Mouse (Mus musculus) MEL (cell line): ENCODE results near the gene Ncln. TPM values are rescaled to one million over a fixed set of nuclear protein-coding genes. Genes with fewer than 3 reads are reported as not detected.

Experiments
- DNase-seq: peaks from one replicate; pipeline ENCODE4 v3.0.0; 2011; ENCODE audit warnings: low read depth, low spot score
- H3K27ac ChIP-seq: 2 replicates; pipeline ENCODE4 v1.5.1; 2012; ENCODE audit warnings: low read depth, mild to moderate bottlenecking, control low read depth, low read length, moderate library complexity; ENCODE audit not compliant: control insufficient read depth
- H3K27me3 ChIP-seq, 2 experiments: fragments of 150-350 bp in 1 of 2; sonication (generic) in 1 of 2; 2 replicates each; pipeline ENCODE4 v1.6.1; 2012; ENCODE audit warnings: low read length in 2 of 2, mild to moderate bottlenecking in 2 of 2, improper control_type of control experiment in 1 of 2, moderate library complexity in 1 of 2; ENCODE audit not compliant: insufficient read depth in 2 of 2, control insufficient read depth in 1 of 2
- H3K36me3 ChIP-seq, 2 experiments: 2 replicates each; pipeline ENCODE4 v1.6.1; 2012 to 2014; ENCODE audit warnings: low read length in 2 of 2, improper control_type of control experiment in 1 of 2, inconsistent platforms in 1 of 2, mild to moderate bottlenecking in 1 of 2; ENCODE audit not compliant: insufficient read depth in 2 of 2, control insufficient read depth in 1 of 2
- H3K4me1 ChIP-seq, 2 experiments: fragments of 150-350 bp in 1 of 2; sonication (generic) in 1 of 2; 2 replicates each; pipeline ENCODE4 v1.6.1; 2012; ENCODE audit warnings: low read length in 2 of 2, improper control_type of control experiment in 1 of 2, mild to moderate bottlenecking in 1 of 2; ENCODE audit not compliant: insufficient read depth in 2 of 2, control insufficient read depth in 1 of 2
- H3K4me3 ChIP-seq, 2 experiments: fragments of 150-350 bp in 1 of 2; sonication (generic) in 1 of 2; 2 replicates each; pipeline ENCODE4 v1.5.1; 2012; ENCODE audit warnings: low read depth in 2 of 2, low read length in 2 of 2, mild to moderate bottlenecking in 2 of 2, moderate library complexity in 2 of 2, control low read depth in 1 of 2, improper control_type of control experiment in 1 of 2; ENCODE audit not compliant: control insufficient read depth in 1 of 2, insufficient read depth in 1 of 2
- H3K79me2 ChIP-seq: 2 replicates; pipeline ENCODE4 v1.6.1; 2012; ENCODE audit warnings: mild to moderate bottlenecking, low read length, moderate library complexity; ENCODE audit not compliant: control insufficient read depth, poor library complexity, insufficient read depth
- H3K9ac ChIP-seq: 2 replicates; pipeline ENCODE4 v1.6.1; 2012; ENCODE audit warnings: low read depth, mild to moderate bottlenecking, control low read depth, low read length, moderate library complexity; ENCODE audit not compliant: control insufficient read depth, poor library complexity, severe bottlenecking
- H3K9me3 ChIP-seq: fragments of 150-350 bp; sonication (generic); replicated peaks from 2 replicates; pipeline ENCODE4 v1.6.1; 2012; ENCODE audit warnings: mild to moderate bottlenecking, low read length, improper control_type of control experiment, moderate library complexity; ENCODE audit not compliant: insufficient read depth
- CTCF ChIP-seq, 3 experiments: IDR thresholded peaks in 2 of 3; conservative IDR thresholded peaks in 1 of 3; 2 replicates each; pipeline ENCODE4 v1.5.1; 2011 to 2012; ENCODE audit warnings: low read length in 3 of 3, low read depth in 2 of 3, mild to moderate bottlenecking in 2 of 3, improper control_type of control experiment in 1 of 3, inconsistent platforms in 1 of 3, mixed read lengths in 1 of 3, moderate library complexity in 1 of 3; ENCODE audit not compliant: control insufficient read depth in 1 of 3, insufficient read depth in 1 of 3, poor library complexity in 1 of 3, severe bottlenecking in 1 of 3
- E2F4 ChIP-seq: IDR thresholded peaks from 2 replicates; pipeline ENCODE4 v1.6.1; 2011; ENCODE audit warnings: low read depth, low read length, improper control_type of control experiment, borderline replicate concordance
- EP300 ChIP-seq, 2 experiments: IDR thresholded peaks; 2 replicates each; pipeline ENCODE4 v1.6.1; 2011; ENCODE audit warnings: improper control_type of control experiment in 2 of 2, low read length in 2 of 2, low read depth in 1 of 2, mild to moderate bottlenecking in 1 of 2
- JUND ChIP-seq: IDR thresholded peaks from 2 replicates; pipeline ENCODE4 v1.6.1; 2011; ENCODE audit warnings: low read depth, mild to moderate bottlenecking, improper control_type of control experiment, low read length
- MAX ChIP-seq: IDR thresholded peaks from 2 replicates; pipeline ENCODE4 v1.6.1; 2011; ENCODE audit warnings: low read length, improper control_type of control experiment
- MXI1 ChIP-seq: IDR thresholded peaks from 2 replicates; pipeline ENCODE4 v1.6.1; 2011; ENCODE audit warnings: mild to moderate bottlenecking, low read depth, low read length, improper control_type of control experiment
- MYC ChIP-seq: IDR thresholded peaks from 2 replicates; pipeline ENCODE4 v1.6.1; 2011; ENCODE audit warnings: low read depth, mild to moderate bottlenecking, low read length, improper control_type of control experiment, moderate library complexity
- RAD21 ChIP-seq: IDR thresholded peaks from 2 replicates; pipeline ENCODE4 v1.6.1; 2011; ENCODE audit warnings: mild to moderate bottlenecking, low read depth, low read length, improper control_type of control experiment
- SMC3 ChIP-seq: IDR thresholded peaks from 2 replicates; pipeline ENCODE4 v1.6.1; 2011; ENCODE audit warnings: low read depth, low read length, improper control_type of control experiment
- TCF12 ChIP-seq: IDR thresholded peaks from 2 replicates; pipeline ENCODE4 v1.6.1; 2014; ENCODE audit warnings: low read depth, mild to moderate bottlenecking, inconsistent platforms, low read length, improper control_type of control experiment, moderate library complexity
- UBTF ChIP-seq: IDR thresholded peaks from 2 replicates; pipeline ENCODE4 v1.6.1; 2012; ENCODE audit warnings: low read depth, mild to moderate bottlenecking, inconsistent platforms, low read length, improper control_type of control experiment, moderate library complexity, borderline replicate concordance; ENCODE audit not compliant: insufficient read depth
- USF1 ChIP-seq: IDR thresholded peaks from 2 replicates; pipeline ENCODE4 v1.6.1; 2014; ENCODE audit warnings: low read depth, mild to moderate bottlenecking, inconsistent platforms, low read length, improper control_type of control experiment, moderate library complexity
- USF2 ChIP-seq, 2 experiments: IDR thresholded peaks; 2 replicates each; pipeline ENCODE4 v1.6.1; 2011 to 2012; ENCODE audit warnings: improper control_type of control experiment in 2 of 2, low read length in 2 of 2, borderline replicate concordance in 1 of 2, inconsistent platforms in 1 of 2, low read depth in 1 of 2, mild to moderate bottlenecking in 1 of 2; ENCODE audit not compliant: insufficient read depth in 1 of 2
- ZC3H11A ChIP-seq: IDR thresholded peaks from 2 replicates; pipeline ENCODE4 v1.6.1; 2012; ENCODE audit warnings: low read depth, mild to moderate bottlenecking, inconsistent platforms, low read length, improper control_type of control experiment
- ZKSCAN1 ChIP-seq: IDR thresholded peaks from 2 replicates; pipeline ENCODE4 v1.6.1; 2012; ENCODE audit warnings: low read depth, mild to moderate bottlenecking, inconsistent platforms, low read length, improper control_type of control experiment, moderate library complexity
- polyA plus RNA-seq, 2 experiments: library from polyadenylated mRNA; stranded (reverse) in 1 of 2; unstranded in 1 of 2; fragments of >175 nt in 1 of 2; fragments of >200 nt in 1 of 2; gene quantifications; 2 replicates each; pipeline versions ENCODE4 v1.2.1 to v1.2.4; 2012; ENCODE audit warnings: low replicate concordance in 2 of 2, low read depth in 1 of 2; ENCODE audit not compliant: insufficient read length in 2 of 2, insufficient read depth in 1 of 2, missing spikeins in 1 of 2
- total RNA-seq: library from RNA; depleted of rRNA; stranded (reverse); fragments of 300-350 nt; gene quantifications from 2 replicates; pipeline ENCODE4 v1.2.3, GENCODE M21; 2012

Gene Ncln
- total and polyA plus RNA-seq, 3 experiments = 136 to 276 (median 215) TPM

- Histone ChIP-seq H3K4me1 (peaks cover 0 to 17% of the 10 kb centered on the region in 2 experiments; a peak in 3 of 4 replicates), H3K9ac (no peak overlapping the region), H3K4me3 (no peak overlapping the region)
These were observed 2.5 kb downstream of the Ncln start for GRCm38 (mm10) chr10:81493601-81494220.

GRCm38 (mm10) chr10:81492606-81493240 is 3.5 kb downstream of the Ncln start:
- Histone ChIP-seq H3K9me3 (no peaks in the 10 kb centered on the region), H3K4me1 (peaks cover 0 to 8% of the 10 kb centered on the region in 2 experiments; a peak in 2 of 4 replicates), H3K79me2 (peaks cover 29% of the 10 kb centered on the region)
- TF ChIP-seq MAX (no peak), USF1 (no peak), EP300 (IDR thresholded peaks at IDR 0.05; ENCODE audit: low read depth in 1 of 2, low read length in 2 of 2) (no peak), MYC (no peak), UBTF (no peak), TCF12 (no peak), MXI1 (no peak), ZKSCAN1 (no peak), SMC3 (no peak), JUND (no peak), ZC3H11A (no peak), USF2 (IDR thresholded peaks at IDR 0.05; ENCODE audit: borderline replicate concordance in 1 of 2, insufficient read depth in 1 of 2, low read depth in 1 of 2, low read length in 2 of 2) (no peak)
- TF ChIP-seq, all 39 proteins: peak for 0
- Histone ChIP-seq H3K27ac (no peak overlapping the region), H3K27me3 (no peaks in the 10 kb centered on the region), H3K36me3 (peaks cover 0 to 7% of the 10 kb centered on the region in 2 experiments; a peak in 3 of 4 replicates), H3K4me3 (no peak overlapping the region), H3K9ac (no peak overlapping the region)
- no peak for DNase-seq

More at GRCm38 (mm10) chr10:81493601-81494220, 2.5 kb downstream of the Ncln start:
- H3K79me2 ChIP-seq = peaks cover 29% of the 10 kb centered on the region
- peaks cover 0 to 12% of the 10 kb centered on the region in 2 experiments; a peak in 3 of 4 replicates for H3K36me3 ChIP-seq
- H3K9me3 ChIP-seq = no peaks in the 10 kb centered on the region
- peak; percentile 33 to 44 (median 37) for TF ChIP-seq CTCF (IDR thresholded peaks at IDR 0.05 in 2 of 3, conservative IDR thresholded peaks at IDR 0.05 in 1 of 3; ENCODE audit: control insufficient read depth in 1 of 3, insufficient read depth in 1 of 3, low read depth in 2 of 3, low read length in 3 of 3, poor library complexity in 1 of 3, severe bottlenecking in 1 of 3)
- no peak for TF ChIP-seq E2F4
- TF ChIP-seq SMC3 = peak; percentile 31
- peak; percentile 29 for TF ChIP-seq RAD21
- H3K27me3 ChIP-seq = no peaks in the 10 kb centered on the region
- no peak overlapping the region for H3K27ac ChIP-seq
- DNase-seq = peak; percentile 49
